Mouse (Mus musculus) erythroblast, embryonic 14.5 days (primary cell): ENCODE data around the gene Ctdspl.

Source experiments
- GATA1 ChIP-seq: IDR thresholded peaks from 2 replicates; pipeline ENCODE4 v1.6.1; 2012; ENCODE audit warnings: low read length, inconsistent platforms, mixed read lengths
- TAL1 ChIP-seq: IDR thresholded peaks from 3 replicates; pipeline ENCODE4 v1.6.1; 2012; ENCODE audit warnings: low read length, inconsistent platforms, mixed read lengths

GRCm38 (mm10) chr9:118913613-118914012 lies 12.6 kb upstream of the Ctdspl start:
- TF ChIP-seq TAL1 = no peak
- TF ChIP-seq GATA1 = no peak
